Mouse (Mus musculus) thymus, postnatal 0 days (tissue): ENCODE data around the gene Lsm2. TPM values are rescaled to one million over a fixed set of nuclear protein-coding genes. Genes with fewer than 3 reads are reported as not detected.
A peak's percentile ranks its signal among the peaks of the same experiment; 100 is the strongest.

Source experiments
- DNase-seq: peaks from one replicate; pipeline ENCODE4 v3.0.0-alpha.2; 2015; ENCODE audit warnings: low spot score
- polyA plus RNA-seq: library from polyadenylated mRNA; unstranded; fragments of >200 nt; fragmentation: Nextera tagmentation; extraction: Ambion mirVana; gene quantifications from 2 replicates; pipeline ENCODE4 v1.2.1, GENCODE M21; 2015

Gene Lsm2
- polyA plus RNA-seq, 1 experiment from 2014 or later = 179 TPM

- DNase-seq = no peak
Observed at GRCm38 (mm10) chr17:35011440-35011839, 29.8 kb downstream of the Lsm2 start.

- DNase-seq = no peak
Observed at GRCm38 (mm10) chr17:35012430-35012829, 30.8 kb downstream of the Lsm2 start.

- DNase-seq = no peak
Observed at GRCm38 (mm10) chr17:35013221-35013620, 31.6 kb downstream of the Lsm2 start.

GRCm38 (mm10) chr17:35015296-35015695, 33.6 kb downstream of the Lsm2 start:
- no peak for DNase-seq

GRCm38 (mm10) chr17:35016376-35016775, 34.7 kb downstream of the Lsm2 start, which contains the start of gene Vwa7:
Gene Vwa7 (plus strand): TSS chr17:35016579.
- no peak for DNase-seq

GRCm38 (mm10) chr17:35016791-35017705, 35.4 kb downstream of the Lsm2 start:
- DNase-seq = peak; percentile 48

- no peak for DNase-seq
Observed at GRCm38 (mm10) chr17:35017706-35018030, 36.0 kb downstream of the Lsm2 start.

GRCm38 (mm10) chr17:35018171-35018570, 36.5 kb downstream of the Lsm2 start:
- no peak for DNase-seq

GRCm38 (mm10) chr17:35019894-35020293, 38.2 kb downstream of the Lsm2 start:
- no peak for DNase-seq

GRCm38 (mm10) chr17:35020551-35020950, 38.9 kb downstream of the Lsm2 start:
- no peak for DNase-seq

GRCm38 (mm10) chr17:35021163-35021808, 39.6 kb downstream of the Lsm2 start:
- DNase-seq = peak; percentile 82

GRCm38 (mm10) chr17:35021842-35022477, 40.3 kb downstream of the Lsm2 start:
- DNase-seq = no peak

GRCm38 (mm10) chr17:35022541-35023060, 40.9 kb downstream of the Lsm2 start:
- DNase-seq = no peak

GRCm38 (mm10) chr17:35023221-35023620, 41.6 kb downstream of the Lsm2 start:
- no peak for DNase-seq

- no peak for DNase-seq
Observed at GRCm38 (mm10) chr17:35023756-35024155, 42.1 kb downstream of the Lsm2 start.

- DNase-seq = no peak
Observed at GRCm38 (mm10) chr17:35024261-35024660, 42.6 kb downstream of the Lsm2 start.

GRCm38 (mm10) chr17:35024691-35025488, 43.2 kb downstream of the Lsm2 start:
- no peak for DNase-seq

- DNase-seq = no peak
Observed at GRCm38 (mm10) chr17:35026206-35026605, 44.5 kb downstream of the Lsm2 start.

GRCm38 (mm10) chr17:35027277-35028068, 45.8 kb downstream of the Lsm2 start, which contains the start of gene Sapcd1:
Gene Sapcd1 (minus strand): TSS chr17:35028016.
- peak; percentile 36 for DNase-seq

- no peak for DNase-seq
Observed at GRCm38 (mm10) chr17:35028315-35028714, 46.7 kb downstream of the Lsm2 start.
